ENCODE assay signal across 8 mouse cellular contexts in the genomic region with DNA sequence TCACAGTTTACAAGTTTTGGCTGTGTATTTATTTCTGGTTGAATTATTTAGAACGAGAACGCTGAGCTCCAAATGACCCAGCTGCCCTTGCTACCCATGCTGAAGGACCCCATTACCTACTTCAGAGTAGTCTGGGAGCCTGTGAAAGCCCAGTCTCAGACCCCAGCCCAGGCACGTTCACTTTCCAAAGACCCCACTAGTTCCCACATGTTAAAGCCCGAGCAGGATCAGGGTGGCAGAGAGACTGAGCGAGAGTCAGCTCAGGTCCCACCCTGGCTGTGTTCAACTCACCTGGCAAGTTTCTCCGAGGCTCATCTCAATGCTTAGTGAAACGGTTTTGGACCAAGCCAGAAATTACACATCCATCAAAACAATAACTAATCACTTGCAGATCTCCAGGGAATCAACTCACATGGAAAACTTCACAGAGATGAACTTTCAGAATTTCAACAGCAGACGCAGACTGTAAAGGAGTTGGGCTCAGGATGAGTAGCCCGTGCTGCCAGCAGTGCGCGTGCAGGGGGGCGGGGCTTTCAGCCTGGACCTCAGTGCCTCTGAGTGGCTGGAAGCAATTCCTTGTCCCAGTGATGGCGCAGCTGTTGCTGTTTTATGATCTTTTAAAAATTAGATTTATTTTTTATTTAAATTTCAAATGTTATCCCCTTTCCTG. TPM values are rescaled to one million over a fixed set of nuclear protein-coding genes. Genes with fewer than 3 reads are reported as not detected.
A peak's percentile ranks its signal among the peaks of the same experiment; 100 is the strongest.
DNase-seq lines count a peak whose midpoint lies in the region; ATAC-seq lines count a peak whose summit lies in the region.

No protein-coding gene starts in this region.

- no peaks in the 10 kb centered on the region for H3K27me3 ChIP-seq in embryonic facial prominence, embryonic 14.5 days (replicated peaks; ENCODE audit: control insufficient read depth, insufficient read depth, low read length)
- H3K27me3 ChIP-seq in heart, embryonic 12.5 days (replicated peaks): no peaks in the 10 kb centered on the region
- no peaks in the 10 kb centered on the region for H3K27me3 ChIP-seq in lung, embryonic 16.5 days (ENCODE audit: control insufficient read depth, insufficient read depth, low read depth, low read length)

- H3K36me3 ChIP-seq in embryonic facial prominence, embryonic 14.5 days (ENCODE audit: control insufficient read depth, insufficient read depth, low read length): no peaks in the 10 kb centered on the region
- H3K36me3 ChIP-seq in heart, embryonic 12.5 days: peaks cover 19% of the 10 kb centered on the region
- no peaks in the 10 kb centered on the region for H3K36me3 ChIP-seq in lung, embryonic 16.5 days (ENCODE audit: control insufficient read depth, insufficient read depth, low read length)

- DNase-seq in CD4-positive helper T cell, adult 2 months (ENCODE audit: low read depth, low spot score): peak; percentile 23
- DNase-seq in adrenal gland, adult 8-10 months: peak; percentile 69
- DNase-seq in embryonic facial prominence, embryonic 14.5 days (ENCODE audit: low spot score): peak; percentile 58
- peak; percentile 31 to 66 for DNase-seq in kidney, adult 8-10 months
- DNase-seq in ovary, postnatal 14 days (ENCODE audit: low spot score): peak; percentile 17
- no peak for DNase-seq in layer of hippocampus, adult 8-10 months (ENCODE audit: low spot score in 2 of 2)

- peak overlapping the region; percentile 79 for H3K4me2 ChIP-seq in embryonic facial prominence, embryonic 14.5 days (ENCODE audit: low read depth, low read length)
- peak overlapping the region; percentile 80 for H3K4me2 ChIP-seq in heart, embryonic 12.5 days
- H3K4me2 ChIP-seq in lung, embryonic 16.5 days (ENCODE audit: low read depth, low read length): peak overlapping the region; percentile 84

- no peaks in the 10 kb centered on the region for H3K9me3 ChIP-seq in embryonic facial prominence, embryonic 14.5 days (ENCODE audit: control insufficient read depth, low read length)
- H3K9me3 ChIP-seq in heart, embryonic 12.5 days (replicated peaks): no peaks in the 10 kb centered on the region
- H3K9me3 ChIP-seq in lung, embryonic 16.5 days (ENCODE audit: control insufficient read depth, low read length): no peaks in the 10 kb centered on the region

- H3K4me3 ChIP-seq in embryonic facial prominence, embryonic 14.5 days (ENCODE audit: low read depth, low read length): peak overlapping the region; percentile 47
- peak overlapping the region; percentile 79 for H3K4me3 ChIP-seq in heart, embryonic 12.5 days
- peak overlapping the region; percentile 51 for H3K4me3 ChIP-seq in lung, embryonic 16.5 days (ENCODE audit: low read length)

- peak overlapping the region; percentile 12 for H3K27ac ChIP-seq in embryonic facial prominence, embryonic 14.5 days (replicated peaks; ENCODE audit: low read depth, low read length)
- peak overlapping the region; percentile 87 for H3K27ac ChIP-seq in heart, embryonic 12.5 days (ENCODE audit: poor library complexity, severe bottlenecking)
- peak overlapping the region; percentile 76 for H3K27ac ChIP-seq in lung, embryonic 16.5 days (ENCODE audit: low read length)

- WGBS in embryonic facial prominence, embryonic 14.5 days: 1% methylated on average over 13 of the region's 13 CpGs
- WGBS in heart, embryonic 12.5 days: 2% methylated on average over 13 of the region's 13 CpGs
- 3% methylated on average over 13 of the region's 13 CpGs for WGBS in lung, embryonic 16.5 days

- peak overlapping the region; percentile 61 for H3K9ac ChIP-seq in embryonic facial prominence, embryonic 14.5 days (ENCODE audit: low read depth, low read length)
- peak overlapping the region; percentile 80 for H3K9ac ChIP-seq in heart, embryonic 12.5 days
- peak overlapping the region; percentile 60 for H3K9ac ChIP-seq in lung, embryonic 16.5 days (ENCODE audit: low read length)

- ATAC-seq in embryonic facial prominence, embryonic 14.5 days (ENCODE audit: low read depth): peak; percentile 77
- peak; percentile 72 for ATAC-seq in heart, embryonic 12.5 days (ENCODE audit: insufficient number of reproducible peaks, low FRiP score)
- peak; percentile 84 for ATAC-seq in lung, embryonic 16.5 days (ENCODE audit: low read depth)

- H3K4me1 ChIP-seq in embryonic facial prominence, embryonic 14.5 days (ENCODE audit: control insufficient read depth, insufficient read depth, low read length): no peaks in the 10 kb centered on the region
- peaks cover 7% of the 10 kb centered on the region for H3K4me1 ChIP-seq in heart, embryonic 12.5 days (replicated peaks)
- 0 out of 2 replicates have a peak, but pooled peaks cover 3% of the 10 kb centered on the region for H3K4me1 ChIP-seq in lung, embryonic 16.5 days (replicated peaks; ENCODE audit: control insufficient read depth, insufficient read depth, low read length)

RNA-seq across cellular contexts. Expression of a gene that starts 0.8 kb away (rescaled TPM):
- total RNA-seq in adrenal gland, adult 8-10 months (2022): 100 to 1,000 TPM; 150 to 228 (median 186) TPM
- polyA plus RNA-seq in embryonic facial prominence, embryonic 14.5 days (2014; fragmentation: Nextera tagmentation; extraction: Ambion mirVana): 15.9 and 16.2 TPM in 2 replicates
- polyA plus RNA-seq in heart, embryonic 12.5 days (2016; fragmentation: Nextera tagmentation; extraction: Ambion mirVana): 54.9 and 62.0 TPM in 2 replicates
- 25.3 and 28.2 TPM in 2 replicates for polyA plus RNA-seq in lung, embryonic 16.5 days (2015; fragmentation: Nextera tagmentation; extraction: Ambion mirVana)
- total RNA-seq in layer of hippocampus, adult 8-10 months (2022): 10 to 100 TPM; 27.6 to 30.6 (median 29.2) TPM

RNA-seq across cellular contexts. Expression of a gene that starts 27.3 kb away (rescaled TPM):
- 1,000 to 10,000 TPM; 1,127 to 4,169 (median 2,179) TPM for total RNA-seq in adrenal gland, adult 8-10 months (2022)
- polyA plus RNA-seq in embryonic facial prominence, embryonic 14.5 days (2014; fragmentation: Nextera tagmentation; extraction: Ambion mirVana): not detected in 2 replicates
- 0.13 and 0.14 TPM in 2 replicates for polyA plus RNA-seq in heart, embryonic 12.5 days (2016; fragmentation: Nextera tagmentation; extraction: Ambion mirVana)
- 0.38 TPM in 1 of 2 replicates, not detected in the other for polyA plus RNA-seq in lung, embryonic 16.5 days (2015; fragmentation: Nextera tagmentation; extraction: Ambion mirVana)
- total RNA-seq in layer of hippocampus, adult 8-10 months (2022): 1 to 10 TPM in 2 of 4 experiments, under 1 TPM in 1, not detected in 1; 0.50 to 1.3 (median 1.1) TPM

RNA-seq across cellular contexts. Expression of a gene that starts 30.9 kb away (rescaled TPM):
- total RNA-seq in adrenal gland, adult 8-10 months (2022): 100 to 1,000 TPM; 148 to 290 (median 206) TPM
- polyA plus RNA-seq in embryonic facial prominence, embryonic 14.5 days (2014; fragmentation: Nextera tagmentation; extraction: Ambion mirVana): 7.9 and 11.0 TPM in 2 replicates
- polyA plus RNA-seq in heart, embryonic 12.5 days (2016; fragmentation: Nextera tagmentation; extraction: Ambion mirVana): 15.3 and 16.0 TPM in 2 replicates
- polyA plus RNA-seq in lung, embryonic 16.5 days (2015; fragmentation: Nextera tagmentation; extraction: Ambion mirVana): 7.5 and 8.2 TPM in 2 replicates
- 1 to 10 TPM in 2 of 4 experiments, under 1 TPM in 2; 0.35 to 3.3 (median 1.4) TPM for total RNA-seq in layer of hippocampus, adult 8-10 months (2022)

Comparison
In these comparisons a context has a peak if more than half of its experiments do, and no peak if none do; other contexts are left out.
1. DNase-seq: peak in CD4-positive helper T cell, adult 2 months (single experiment), adrenal gland, adult 8-10 months (single experiment), embryonic facial prominence, embryonic 14.5 days (single experiment), kidney, adult 8-10 months (2 of 2) and ovary, postnatal 14 days (single experiment); none in layer of hippocampus, adult 8-10 months (0 of 2).
2. H3K27ac ChIP-seq: peak in every context shown above with its lines; median percentile 87 in heart, embryonic 12.5 days; 76 in lung, embryonic 16.5 days; 12 in embryonic facial prominence, embryonic 14.5 days.
3. Peak in every context shown above with its lines, with median percentiles within 50 percentile points of each other: ATAC-seq, H3K4me2 ChIP-seq, H3K4me3 ChIP-seq and H3K9ac ChIP-seq.